Mouse (Mus musculus): ENCODE data around the gene Duxf3.
"Not testable (repeated sequence)": the region's sequence is repeated elsewhere in the genome, so short reads cannot be mapped to it uniquely, and the experiment has no call there.

Duxf3 gene

DNA sequence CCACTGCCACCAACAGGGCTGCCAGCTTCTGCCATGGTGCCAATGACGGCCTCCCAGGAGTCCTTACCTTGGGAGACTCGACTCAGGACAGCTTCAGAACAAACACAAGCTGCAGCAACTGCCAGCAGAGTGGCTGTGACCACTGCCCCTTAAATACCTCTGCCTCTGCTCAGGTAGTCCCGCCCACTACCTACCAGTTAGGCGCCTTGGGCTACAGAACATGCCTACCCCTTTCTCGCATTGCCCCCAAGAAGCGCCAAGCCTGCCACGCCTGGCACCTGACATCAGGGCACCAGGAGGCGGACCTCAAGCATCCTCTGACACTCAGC, at the start of gene Duxf3:
Gene Duxf3, minus strand, starts transcription at position 35 of the 329 bp plus-strand sequence.
- DNase-seq (ENCODE audit: low read depth): not testable (repeated sequence)

DNA sequence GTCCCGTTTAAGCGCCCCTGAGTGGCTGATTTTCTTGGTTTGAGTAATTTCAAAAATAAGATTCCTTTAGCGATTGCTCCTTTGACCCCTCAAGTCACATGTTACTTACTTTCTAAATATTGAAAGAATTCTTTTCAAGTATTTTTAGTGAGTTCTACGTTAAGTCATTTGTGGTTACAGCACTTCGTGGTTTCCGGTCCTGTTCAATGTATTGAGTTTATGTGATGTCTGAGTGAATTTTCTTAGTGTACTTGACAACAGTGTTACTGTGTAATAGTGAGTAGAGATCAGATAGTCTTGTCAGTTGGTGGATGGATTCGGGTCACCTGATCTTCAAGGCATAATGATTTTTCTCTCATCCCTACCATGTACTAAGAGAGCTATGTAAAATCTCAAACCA, 49.8 kb upstream of the Duxf3 start:
- DNase-seq (ENCODE audit: low read depth): no peak

DNA sequence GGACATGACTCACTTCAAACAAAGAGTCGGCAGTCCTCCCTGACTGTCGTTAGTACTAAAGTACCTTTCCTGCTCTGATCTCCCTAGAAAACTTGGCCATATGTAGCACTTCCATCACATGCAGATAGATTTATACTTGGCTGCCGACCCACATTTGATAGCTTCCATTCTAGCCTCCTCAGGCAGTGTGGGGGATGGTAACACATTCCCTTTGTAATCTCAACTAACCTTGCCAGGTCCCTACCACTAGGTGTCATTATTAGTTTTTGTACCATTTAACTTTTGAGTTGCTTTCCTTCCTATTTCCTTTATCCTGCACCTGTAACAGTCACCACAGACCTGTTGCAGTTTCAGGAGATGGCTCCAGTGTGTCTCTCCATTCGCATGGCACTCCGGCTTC, 26.0 kb upstream of the Duxf3 start:
- peak; percentile 55 for DNase-seq (ENCODE audit: low read depth)

DNA sequence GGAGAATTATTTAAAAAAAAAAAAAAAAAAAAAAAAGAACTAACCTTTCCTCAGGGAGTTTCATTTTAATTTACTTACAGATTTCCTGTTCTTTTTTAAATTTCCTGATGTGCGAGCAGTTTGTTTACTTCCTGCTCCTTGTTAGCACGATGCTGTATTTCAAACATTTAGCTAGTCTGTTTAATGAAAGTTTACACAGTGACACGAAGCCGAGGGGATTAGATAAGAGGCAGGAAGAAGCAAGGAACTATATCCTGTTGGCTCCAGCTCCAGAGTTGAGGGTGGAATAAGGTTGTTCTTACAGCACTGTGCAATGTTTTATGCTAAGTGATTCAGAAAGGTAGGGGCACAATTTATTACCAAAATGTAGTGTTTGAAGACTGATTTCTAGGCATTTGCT, 23.5 kb upstream of the Duxf3 start:
- peak; percentile 21 for DNase-seq (ENCODE audit: low read depth)

DNA sequence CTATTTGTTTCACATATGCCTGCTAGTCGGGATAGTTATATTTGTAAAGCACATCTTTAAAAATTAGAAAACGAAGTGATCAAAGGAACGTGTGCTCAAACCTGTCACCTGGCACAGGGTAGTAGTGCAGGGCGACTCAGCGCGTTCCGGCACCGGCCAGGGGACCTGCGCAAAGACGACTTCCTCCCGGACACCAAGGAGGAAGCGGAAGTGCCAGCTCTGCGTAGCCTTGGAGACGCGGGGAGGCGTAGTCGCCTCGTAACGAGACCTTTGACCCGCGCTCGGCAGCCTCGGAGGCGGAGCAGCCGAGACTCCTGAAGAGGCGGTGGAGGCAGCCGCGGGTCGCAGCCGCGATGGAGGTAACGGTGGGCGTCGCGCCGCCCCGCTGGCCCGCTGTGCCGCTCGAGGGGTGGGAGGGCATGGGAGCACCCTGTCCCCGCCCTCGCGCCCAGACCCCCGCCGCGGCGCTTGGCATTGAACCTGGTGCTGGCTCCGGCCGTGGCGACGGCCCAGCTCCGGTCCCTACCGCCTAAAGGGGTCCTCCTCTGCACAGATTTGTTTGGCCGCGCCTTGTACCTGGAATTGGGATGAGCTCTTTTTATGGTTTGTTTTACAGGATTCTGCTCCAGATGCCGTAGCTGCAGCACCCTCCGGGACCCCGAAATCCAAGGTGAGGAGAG, 22.9 kb upstream of the Duxf3 start, which contains the start of gene Gcc2:
Gene Gcc2, plus strand, starts transcription at position 285 of the 680 bp plus-strand sequence.
- DNase-seq (ENCODE audit: low read depth): peak; percentile 96

GRCm38 (mm10) chr10:58254635-58255175, 22.2 kb upstream of the Duxf3 start:
- DNase-seq (ENCODE audit: low read depth): peak; percentile 13

DNA sequence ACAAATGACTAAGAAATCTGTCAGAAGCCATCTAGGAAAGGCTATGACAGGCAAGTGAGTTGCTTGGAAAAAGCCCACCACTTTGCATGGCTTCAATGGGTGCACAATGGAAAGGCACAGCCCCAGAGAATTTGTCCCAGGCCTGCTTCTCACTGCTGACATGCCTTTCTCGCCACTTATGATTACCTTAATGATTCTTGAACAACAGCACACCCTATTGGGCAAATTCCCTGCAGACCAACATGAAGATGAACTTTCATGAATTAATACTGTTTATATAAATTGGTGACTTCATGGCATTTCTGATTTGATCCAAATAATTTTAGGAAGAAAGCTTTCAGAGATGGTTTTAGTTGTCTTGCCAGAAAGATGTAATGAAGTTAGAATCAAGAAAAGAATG, 17.1 kb upstream of the Duxf3 start:
- peak; percentile 52 for DNase-seq (ENCODE audit: low read depth)

DNA sequence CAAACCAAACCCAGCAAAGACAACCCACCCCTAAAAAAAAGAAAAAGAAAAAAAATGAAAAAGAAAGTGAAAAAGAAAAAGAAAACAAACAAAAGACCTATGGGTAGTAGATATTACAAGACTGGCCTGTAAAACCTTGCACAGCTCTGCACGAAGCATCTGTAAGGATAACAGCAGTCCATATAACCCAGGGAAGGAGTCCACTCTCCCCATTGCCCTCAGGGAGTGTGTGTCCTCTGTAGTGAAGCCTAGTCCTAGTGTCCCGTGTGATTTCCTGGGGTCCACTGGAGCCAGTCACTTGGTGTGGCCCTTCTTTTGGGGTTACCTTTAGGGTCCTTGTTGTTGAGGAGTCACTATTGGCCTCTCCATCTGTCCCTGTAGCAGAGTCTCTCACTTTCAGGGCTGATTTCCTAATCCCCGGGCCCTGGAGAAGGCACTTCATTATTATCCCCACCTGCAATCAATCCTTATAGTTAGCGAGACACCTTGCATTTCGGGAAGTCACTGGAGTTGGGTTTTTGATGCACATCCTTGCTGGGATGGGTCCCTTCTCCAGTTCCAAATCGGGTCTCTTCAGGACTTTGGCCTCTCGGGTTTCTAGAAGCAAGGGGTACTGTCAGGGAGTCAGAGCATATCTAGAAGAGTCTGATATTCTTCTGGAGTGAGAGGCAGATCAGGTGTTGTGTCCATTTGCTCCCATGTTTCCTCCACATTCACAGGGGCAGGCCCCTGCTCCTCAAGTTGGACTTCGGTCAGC, 6.7 kb upstream of the Duxf3 start:
- peak; percentile 31 for DNase-seq (ENCODE audit: low read depth)

DNA sequence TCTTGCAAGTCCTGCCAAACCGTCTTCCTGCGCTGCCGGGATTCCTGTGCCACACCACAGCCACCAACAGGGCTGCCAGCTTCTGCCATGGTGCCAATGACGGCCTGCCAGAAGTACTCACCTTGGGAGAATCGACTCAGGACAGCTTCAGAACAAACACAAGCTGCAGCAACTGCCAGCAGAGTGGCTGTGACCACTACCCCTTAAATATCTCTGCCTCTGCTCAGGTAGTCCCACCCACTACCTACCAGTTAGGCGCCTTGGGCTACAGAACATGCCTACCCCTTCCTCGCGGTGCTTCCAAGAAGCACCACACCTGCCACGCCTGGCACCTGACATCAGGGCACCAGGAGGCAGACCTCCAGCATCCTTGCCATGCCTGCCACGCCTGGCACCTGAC, 4.1 kb upstream of the Duxf3 start, which contains the start of gene Gm4981:
Gene Gm4981, minus strand, starts transcription at position 89 of the 400 bp plus-strand sequence.
- no peak for DNase-seq (ENCODE audit: low read depth)

DNA sequence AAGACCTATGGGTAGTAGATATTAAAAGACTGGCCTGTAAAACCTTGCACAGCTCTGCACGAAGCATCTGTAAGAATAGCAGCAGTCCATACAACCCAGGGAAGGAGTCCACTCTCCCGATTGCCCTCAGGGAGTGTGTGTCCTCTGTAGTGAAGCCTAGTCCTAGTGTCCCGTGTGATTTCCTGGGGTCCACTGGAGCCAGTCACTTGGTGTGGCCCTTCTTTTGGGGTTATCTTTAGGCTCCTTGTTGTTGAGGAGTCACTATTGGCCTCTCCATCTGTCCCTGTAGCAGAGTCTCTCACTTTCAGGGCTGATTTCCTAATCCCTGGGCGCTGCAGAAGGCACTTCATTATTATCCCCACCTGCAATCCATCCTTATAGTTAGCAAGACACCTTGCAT, 2.5 kb upstream of the Duxf3 start:
- not testable (repeated sequence) for DNase-seq (ENCODE audit: low read depth)

- not testable (repeated sequence) for DNase-seq (ENCODE audit: low read depth)
Observed at GRCm38 (mm10) chr10:58233740-58234121, 1.3 kb upstream of the Duxf3 start.

DNA sequence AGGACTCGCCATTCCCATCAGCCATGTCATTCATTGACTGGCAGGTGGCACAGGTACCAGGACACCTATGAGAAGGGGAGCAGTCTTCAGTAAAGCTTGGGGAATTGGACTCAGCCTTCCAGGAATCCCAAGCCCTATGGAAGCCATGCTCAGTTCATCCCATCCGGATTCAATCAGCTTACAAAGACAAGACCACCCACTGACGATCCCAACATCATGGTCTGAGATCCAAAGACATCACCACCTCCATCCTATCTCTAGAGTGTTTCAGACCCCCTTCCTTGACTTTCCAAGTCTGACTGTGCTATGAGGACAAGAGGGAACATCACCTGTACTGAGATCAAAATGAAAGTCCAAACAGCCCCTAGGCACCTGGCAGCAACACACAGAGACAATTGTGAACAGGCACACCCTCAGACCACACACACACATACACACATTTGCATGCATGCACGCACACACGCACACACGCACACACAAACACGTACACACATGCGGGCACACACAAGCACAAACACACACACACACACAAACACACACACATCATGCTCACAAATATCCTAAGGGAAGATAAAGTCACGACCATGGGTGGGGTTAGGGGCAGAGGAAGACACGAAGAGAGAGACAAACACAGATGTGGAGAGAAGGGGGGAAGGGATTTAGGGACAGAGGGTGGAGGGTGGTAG, 722 bp upstream of the Duxf3 start:
- not testable (repeated sequence) for DNase-seq (ENCODE audit: low read depth)

- DNase-seq (ENCODE audit: low read depth): peak; percentile 35
Observed at GRCm38 (mm10) chr10:58231779-58232640, 465 bp downstream of the Duxf3 start.

GRCm38 (mm10) chr10:58231088-58231487, 1.4 kb downstream of the Duxf3 start:
- not testable (repeated sequence) for DNase-seq (ENCODE audit: low read depth)

DNA sequence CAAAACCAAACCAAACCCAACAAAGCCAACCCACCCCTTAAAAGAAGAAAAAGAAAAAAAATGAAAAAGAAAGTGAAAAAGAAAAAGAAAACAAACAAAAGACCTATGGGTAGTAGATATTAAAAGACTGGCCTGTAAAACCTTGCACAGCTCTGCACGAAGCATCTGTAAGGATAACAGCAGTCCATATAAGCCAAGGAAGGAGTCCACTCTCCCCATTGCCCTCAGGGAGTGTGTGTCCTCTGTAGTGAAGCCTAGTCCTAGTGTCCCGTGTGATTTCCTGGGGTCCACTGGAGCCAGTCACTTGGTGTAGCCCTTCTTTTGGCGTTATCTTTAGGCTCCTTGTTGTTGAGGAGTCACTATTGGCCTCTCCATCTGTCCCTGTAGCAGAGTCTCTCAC, 2.5 kb downstream of the Duxf3 start:
- DNase-seq (ENCODE audit: low read depth): not testable (repeated sequence)

GRCm38 (mm10) chr10:58227798-58228197, 4.7 kb downstream of the Duxf3 start:
- DNase-seq (ENCODE audit: low read depth): not testable (repeated sequence)

DNA sequence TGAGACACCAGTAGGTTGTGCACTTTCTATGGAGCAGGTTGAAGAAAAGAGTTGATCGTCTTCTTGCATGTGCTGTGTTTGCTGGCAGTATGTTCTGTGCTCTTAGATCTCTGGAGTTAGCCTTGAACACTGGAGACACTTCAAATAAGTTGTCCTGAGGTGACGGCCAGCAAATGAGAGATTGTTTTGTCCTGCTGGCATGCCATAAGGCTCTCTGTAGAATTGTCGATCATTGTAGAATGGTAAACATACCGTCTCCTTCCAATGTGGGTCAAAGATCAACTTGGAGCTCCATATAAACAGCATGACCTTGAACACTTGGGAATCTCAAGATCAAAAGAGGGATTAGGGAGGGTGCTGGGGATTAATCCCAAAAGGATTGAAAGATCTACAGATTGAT, 6.1 kb downstream of the Duxf3 start:
- peak; percentile 19 for DNase-seq (ENCODE audit: low read depth)

- not testable (repeated sequence) for DNase-seq (ENCODE audit: low read depth)
Observed at GRCm38 (mm10) chr10:58224827-58225785, 7.4 kb downstream of the Duxf3 start, which contains the start of gene AW822073. Gene AW822073, minus strand, starts transcription at chr10:58224930.

GRCm38 (mm10) chr10:58223972-58224805, 8.3 kb downstream of the Duxf3 start:
- DNase-seq (ENCODE audit: low read depth): not testable (repeated sequence)

All from NIH3T3 (cell line).